Mouse (Mus musculus) small intestine, adult 10 weeks (tissue): Measurements from ENCODE around the gene Gabra3. TPM values are rescaled to one million over a fixed set of nuclear protein-coding genes. Genes with fewer than 3 reads are reported as not detected.

Experiments
- polyA plus RNA-seq: library from polyadenylated mRNA; stranded (reverse); fragments of 350-450 nt; fragmentation: Illumina TruSeq; extraction: RNeasy Lipid Tissue Mini Kit (QIAGEN cat#74804); gene quantifications from one replicate; pipeline ENCODE4 v1.2.3, GENCODE M21; 2014; ENCODE audit warnings: low replicate concordance

Gene Gabra3
- polyA plus RNA-seq, result 8.0 TPM

DNA sequence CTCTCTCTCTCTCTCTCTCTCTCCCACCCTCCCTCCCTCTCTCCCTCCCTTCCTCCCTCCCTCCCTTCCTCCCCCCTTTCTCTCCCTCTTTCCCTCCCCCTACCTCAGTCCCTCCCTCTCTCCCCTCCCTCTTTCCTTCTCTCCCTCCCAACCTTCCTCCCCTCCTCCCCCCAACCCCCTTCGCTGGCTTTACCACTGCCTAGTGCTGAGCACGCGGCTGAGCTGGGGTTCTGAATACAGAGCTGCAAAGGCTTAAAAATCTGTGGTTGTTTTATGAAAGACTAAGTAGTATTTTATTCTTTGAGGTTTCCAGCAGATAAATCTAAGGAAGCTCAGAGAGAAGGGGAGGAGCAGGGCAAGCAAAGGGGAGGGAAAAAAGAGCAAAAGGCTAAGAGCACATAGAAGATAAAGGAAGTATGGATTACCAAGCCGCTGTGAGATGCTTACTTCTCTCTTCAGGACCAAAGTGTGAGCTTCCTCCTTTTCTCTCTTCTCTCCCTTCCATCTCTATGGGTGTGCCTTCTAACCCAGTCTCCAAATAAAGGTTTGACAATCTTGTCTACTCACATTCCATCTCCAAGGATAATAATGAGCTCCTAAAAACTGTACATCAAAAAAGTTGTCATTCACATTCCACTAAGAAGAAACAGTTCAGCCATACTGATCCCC is at the start of gene Gabra3:
TSS of gene Gabra3 (minus strand) at position 619 of the 669 bp plus-strand sequence.

DNA sequence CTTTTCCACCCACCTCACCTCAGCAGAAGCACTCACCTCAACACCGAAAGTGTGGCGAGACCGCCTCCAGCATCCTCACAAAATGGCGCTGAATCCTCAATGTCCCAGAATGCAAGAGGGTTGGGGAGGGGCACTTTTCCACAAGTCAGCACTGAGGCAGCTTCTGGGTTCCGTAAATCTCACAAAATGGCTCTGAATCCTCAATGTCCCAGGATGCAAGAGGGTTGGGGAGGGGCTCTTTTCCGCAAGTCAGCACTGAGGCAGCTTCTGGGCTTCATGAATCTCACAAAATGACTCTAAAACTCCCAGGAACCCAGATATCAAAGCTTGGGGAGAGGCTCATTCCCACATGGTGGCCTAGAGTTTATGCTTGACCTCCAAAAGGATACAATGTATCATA is 269.9 kb downstream of the Gabra3 start, which contains the start of gene Magea10:
TSS of gene Magea10 (minus strand) at position 101 of the 400 bp plus-strand sequence.

Other genes with a start within 250 kb of the Gabra3 start
- gene Gabrq, start 168.3 kb upstream of the Gabra3 start, polyA plus RNA-seq, result 0.30 TPM